Mouse (Mus musculus): ENCODE data around the gene Pole2.

DNA sequence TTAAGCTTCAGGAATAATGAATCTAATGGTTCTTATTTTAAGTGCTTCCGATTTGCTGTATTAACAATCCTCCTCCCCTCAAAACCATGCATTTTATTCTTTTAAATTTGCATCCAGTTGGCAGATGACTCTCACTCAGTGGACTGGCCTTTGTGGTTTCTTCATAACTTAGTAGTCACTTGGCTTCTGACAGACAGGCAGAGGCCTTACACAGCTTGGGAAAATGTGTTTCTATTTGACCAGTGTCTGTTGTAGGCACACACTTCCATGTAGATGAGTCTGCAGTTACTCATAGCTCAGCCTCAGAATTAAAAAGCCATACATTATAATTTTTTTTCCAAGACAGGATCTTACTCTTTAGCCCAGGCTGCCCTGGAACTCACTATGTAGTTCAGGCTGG lies 25.8 kb upstream of the Pole2 start:
- no peak for TF ChIP-seq RCOR1 (IDR thresholded peaks at IDR 0.05; ENCODE audit: low read depth, low read length)
- TF ChIP-seq POLR2A (IDR thresholded peaks at IDR 0.05; ENCODE audit: control insufficient read depth in 1 of 2, insufficient read depth in 1 of 2, low read depth in 1 of 2, low read length in 2 of 2, poor library complexity in 1 of 2): no peak
- TF ChIP-seq MAX (IDR thresholded peaks at IDR 0.05; ENCODE audit: low read length): no peak
- TF ChIP-seq GABPA (IDR thresholded peaks at IDR 0.05; ENCODE audit: low read depth, low read length): no peak
- no peak for TF ChIP-seq TAL1 (IDR thresholded peaks at IDR 0.05; ENCODE audit: low read length)
- no peak for TF ChIP-seq EP300 (IDR thresholded peaks at IDR 0.05; ENCODE audit: low read depth in 1 of 2, low read length in 2 of 2)
- no peak for TF ChIP-seq CTCF (IDR thresholded peaks at IDR 0.05 in 2 of 3, conservative IDR thresholded peaks at IDR 0.05 in 1 of 3; ENCODE audit: control insufficient read depth in 1 of 3, insufficient read depth in 1 of 3, low read depth in 2 of 3, low read length in 3 of 3, poor library complexity in 1 of 3, severe bottlenecking in 1 of 3)
- no peak for TF ChIP-seq CHD1 (IDR thresholded peaks at IDR 0.05; ENCODE audit: low read depth, low read length)
- TF ChIP-seq NELFE (IDR thresholded peaks at IDR 0.05; ENCODE audit: low read depth, low read length): no peak
- TF ChIP-seq USF2 (IDR thresholded peaks at IDR 0.05; ENCODE audit: borderline replicate concordance in 1 of 2, insufficient read depth in 1 of 2, low read depth in 1 of 2, low read length in 2 of 2): no peak
- TF ChIP-seq GATA1 (IDR thresholded peaks at IDR 0.05; ENCODE audit: low read depth, low read length): no peak
- TF ChIP-seq MAFK (IDR thresholded peaks at IDR 0.05; ENCODE audit: borderline replicate concordance, low read depth, low read length): no peak

Measured in MEL (cell line).